Mouse (Mus musculus) brain, embryonic 14.5 days (tissue): ENCODE data around the gene Arhgef2.

ENCODE experiments used
- CTCF ChIP-seq: fragments of 200-500 bp; IDR thresholded peaks from 2 replicates; pipeline ENCODE4 v1.5.1; 2012; ENCODE audit warnings: inconsistent platforms, mild to moderate bottlenecking, moderate library complexity, borderline replicate concordance; ENCODE audit not compliant: insufficient read depth, insufficient read length; ENCODE audit errors: extremely low read depth
- POLR2A ChIP-seq: fragments of 200-500 bp; IDR thresholded peaks from 2 replicates; pipeline ENCODE4 v1.6.1; 2012; ENCODE audit warnings: mild to moderate bottlenecking, inconsistent platforms, borderline replicate concordance; ENCODE audit not compliant: poor library complexity, insufficient read depth, insufficient read length, severe bottlenecking; ENCODE audit errors: extremely low read depth

DNA sequence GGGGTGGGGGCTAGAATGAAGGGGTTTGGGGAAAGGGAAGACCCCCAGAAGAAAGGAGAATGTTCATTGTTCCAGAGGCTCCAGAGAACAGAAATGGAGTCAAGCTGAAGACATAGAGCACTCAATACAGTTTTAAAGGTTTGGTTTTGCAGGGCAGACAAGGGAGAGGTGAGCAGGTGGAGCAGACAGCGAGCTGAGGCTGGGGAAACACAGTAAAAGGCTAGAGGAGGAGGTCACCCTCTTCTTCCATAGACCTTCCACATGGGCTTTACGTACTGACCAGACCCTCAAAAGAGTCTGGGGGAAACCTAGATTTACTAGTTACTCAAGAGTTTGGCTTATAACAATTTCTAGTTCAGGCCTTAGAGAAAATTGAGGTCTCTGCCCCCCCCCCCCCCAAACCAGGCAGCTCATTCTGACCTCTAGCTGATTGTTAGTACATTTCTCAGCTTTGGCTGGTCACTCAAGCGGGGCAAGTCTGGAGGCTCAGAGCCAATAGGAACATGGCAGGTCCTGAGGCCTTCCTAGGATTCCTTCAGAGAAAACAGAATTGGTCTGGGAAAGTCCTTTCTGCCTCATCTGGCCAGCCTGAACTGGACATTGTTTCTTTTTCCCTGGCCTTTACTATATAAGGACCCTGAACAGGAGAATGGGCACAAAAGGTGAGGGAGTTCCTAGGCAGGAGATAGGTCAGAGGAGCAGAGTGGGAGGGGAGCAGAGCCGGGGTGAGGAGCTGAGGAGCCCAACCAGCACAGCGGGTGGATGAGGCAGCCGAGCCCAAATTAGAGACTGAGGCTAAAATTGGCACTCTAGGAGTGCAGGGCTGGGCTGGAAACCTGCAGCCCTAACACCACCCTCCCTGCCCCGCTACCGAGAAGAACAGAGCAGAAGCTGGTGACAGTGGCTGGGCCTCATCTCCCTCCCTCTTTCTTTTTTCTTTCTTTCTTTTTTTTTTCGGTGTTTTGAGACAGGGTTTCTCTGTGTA lies 13.6 kb downstream of the Arhgef2 start:
- TF ChIP-seq POLR2A (no peak), CTCF (no peak)
